Mouse (Mus musculus) limb, embryonic 14.5 days (tissue): ENCODE measurements around the gene Ucn2. TPM values are rescaled to one million over a fixed set of nuclear protein-coding genes. Genes with fewer than 3 reads are reported as not detected.

Experiments
- ATAC-seq: fragments of 200-750 bp; cut with Nextera tagmentation; 2 replicates; pipeline ENCODE4 v1.8.0; 2017; ENCODE audit warnings: low read depth, moderate number of reproducible peaks, moderate TSS enrichment; ENCODE audit not compliant: low FRiP score
- DNase-seq: peaks from one replicate; pipeline ENCODE4 v3.0.0-alpha.2; 2015; ENCODE audit warnings: low spot score
- H3K27ac ChIP-seq: fragments of 300-500 bp; sonication (generic); replicated peaks from 2 replicates; pipeline ENCODE4 v1.5.1; 2014; ENCODE audit warnings: low read depth, mild to moderate bottlenecking, low read length, moderate library complexity, mixed read lengths
- H3K27me3 ChIP-seq: fragments of 300-500 bp; sonication (generic); 2 replicates; pipeline ENCODE4 v1.6.1; 2014; ENCODE audit warnings: low read length, mixed read lengths; ENCODE audit not compliant: control insufficient read depth, insufficient read depth
- H3K36me3 ChIP-seq: fragments of 300-500 bp; sonication (generic); 2 replicates; pipeline ENCODE4 v1.6.1; 2014; ENCODE audit warnings: mild to moderate bottlenecking, low read length, moderate library complexity, mixed read lengths; ENCODE audit not compliant: control insufficient read depth, insufficient read depth
- H3K4me1 ChIP-seq: fragments of 300-500 bp; sonication (generic); 2 replicates; pipeline ENCODE4 v1.6.1; 2014; ENCODE audit warnings: antibody characterized with exemption, low read length, mixed read lengths; ENCODE audit not compliant: control insufficient read depth, insufficient read depth
- H3K4me2 ChIP-seq: fragments of 300-500 bp; sonication (generic); replicated peaks from 2 replicates; pipeline ENCODE4 v1.6.1; 2014; ENCODE audit warnings: low read depth, mild to moderate bottlenecking, low read length, moderate library complexity; ENCODE audit not compliant: severe bottlenecking
- H3K4me3 ChIP-seq: fragments of 300-500 bp; sonication (generic); replicated peaks from 2 replicates; pipeline ENCODE4 v1.5.1; 2014; ENCODE audit warnings: low read length
- H3K9ac ChIP-seq: fragments of 300-500 bp; sonication (generic); 2 replicates; pipeline ENCODE4 v1.6.1; 2014; ENCODE audit warnings: mild to moderate bottlenecking, low read depth, low read length, moderate library complexity; ENCODE audit not compliant: severe bottlenecking
- H3K9me3 ChIP-seq: fragments of 300-500 bp; sonication (generic); 2 replicates; pipeline ENCODE4 v1.6.1; 2016; ENCODE audit warnings: low read length; ENCODE audit not compliant: control insufficient read depth
- POLR2A ChIP-seq: fragments of 200-500 bp; IDR thresholded peaks from 2 replicates; pipeline ENCODE4 v1.8.0; 2012; ENCODE audit warnings: inconsistent platforms, mild to moderate bottlenecking, moderate library complexity, borderline replicate concordance; ENCODE audit not compliant: insufficient read depth, insufficient read length; ENCODE audit errors: extremely low read depth
- WGBS: fragments of 180-500 bp; shearing (Covaris S2); extraction: QIAGEN DNeasy Blood & Tissue Kit; methylation state at CpG from one replicate; pipeline ENCODE4 v1.1.7; 2014; 5-methylcytosine and 5-hydroxymethylcytosine counted together
- microRNA counts: library from miRNA; unstranded; fragments of <30 nt; microRNA quantifications from one replicate; lab custom pipeline; 2016
- microRNA-seq: library from miRNA; unstranded; fragments of <30 nt; microRNA quantifications from one replicate; pipeline ENCODE4, GENCODE M21; 2016
- polyA plus RNA-seq, 2 experiments: library from polyadenylated mRNA; depleted of rRNA in 1 of 2; stranded (reverse) in 1 of 2; unstranded in 1 of 2; fragments of >200 nt; fragmentation: Nextera tagmentation in 1 of 2; extraction: Ambion mirVana in 1 of 2; gene quantifications; 2 replicates each; pipeline versions ENCODE4 v1.2.1 to v1.2.3; 2012 to 2014

Gene Ucn2
- polyA plus RNA-seq, 2 experiments = 1.0 to 6.2 TPM

- H3K27ac ChIP-seq = no peak overlapping the region
- H3K4me2 ChIP-seq = no peak overlapping the region
- no peaks in the 10 kb centered on the region for H3K9me3 ChIP-seq
- TF ChIP-seq POLR2A = no peak
- no peak for DNase-seq
- no peaks in the 10 kb centered on the region for H3K4me1 ChIP-seq
- ATAC-seq = no peak
- no peak overlapping the region for H3K4me3 ChIP-seq
- no peaks in the 10 kb centered on the region for H3K36me3 ChIP-seq
- H3K9ac ChIP-seq = no peak overlapping the region
- no peaks in the 10 kb centered on the region for H3K27me3 ChIP-seq
- 87% methylated on average over 6 of the region's 6 CpGs for WGBS
Observed at GRCm38 (mm10) chr9:109032435-109032834, 46.6 kb downstream of the Ucn2 start.

MicroRNAs encoded within 50 kb of the gene (microRNA counts, 519-probe panel; counts per million panel counts)
- not detected for microRNA mmu-miR-711 (lab: Ali Mortazavi, UCI)

Small RNA genes within 50 kb of the gene (microRNA-seq; reads per million reads assigned to microRNA genes)
- not detected for gene Mir711

Other genes starting within 250 kb of the Ucn2 start
- 265 and 285 TPM in 2 replicates for gene Ip6k2, start 202.2 kb upstream of the Ucn2 start, polyA plus RNA-seq (2012; rRNA removed)
- 119 and 126 TPM in 2 replicates for gene Ip6k2, start 202.2 kb upstream of the Ucn2 start, polyA plus RNA-seq (2014; fragmentation: Nextera tagmentation; extraction: Ambion mirVana)
- 24.0 and 30.1 TPM in 2 replicates for gene Nckipsd, start 177.6 kb upstream of the Ucn2 start, polyA plus RNA-seq (2012; rRNA removed)
- 14.0 and 17.2 TPM in 2 replicates for gene Nckipsd, start 177.6 kb upstream of the Ucn2 start, polyA plus RNA-seq (2014; fragmentation: Nextera tagmentation; extraction: Ambion mirVana)
- gene Celsr3, start 159.7 kb upstream of the Ucn2 start, polyA plus RNA-seq (2012; rRNA removed) = 0.36 and 0.37 TPM in 2 replicates
- gene Celsr3, start 159.7 kb upstream of the Ucn2 start, polyA plus RNA-seq (2014; fragmentation: Nextera tagmentation; extraction: Ambion mirVana) = 0.07 and 0.12 TPM in 2 replicates
- gene Slc26a6, start 132.7 kb upstream of the Ucn2 start, polyA plus RNA-seq (2012; rRNA removed) = 28.8 and 35.8 TPM in 2 replicates
- 14.5 and 21.5 TPM in 2 replicates for gene Slc26a6, start 132.7 kb upstream of the Ucn2 start, polyA plus RNA-seq (2014; fragmentation: Nextera tagmentation; extraction: Ambion mirVana)
- gene Tmem89, start 71.4 kb upstream of the Ucn2 start, polyA plus RNA-seq (2012; rRNA removed) = 0.24 and 0.44 TPM in 2 replicates
- 0.22 TPM in 1 of 2 replicates, not detected in the other for gene Tmem89, start 71.4 kb upstream of the Ucn2 start, polyA plus RNA-seq (2014; fragmentation: Nextera tagmentation; extraction: Ambion mirVana)
- gene Uqcrc1, start 49.4 kb upstream of the Ucn2 start, polyA plus RNA-seq (2012; rRNA removed) = 347 and 412 TPM in 2 replicates
- 455 and 465 TPM in 2 replicates for gene Uqcrc1, start 49.4 kb upstream of the Ucn2 start, polyA plus RNA-seq (2014; fragmentation: Nextera tagmentation; extraction: Ambion mirVana)
- gene Col7a1, start 32.4 kb upstream of the Ucn2 start, polyA plus RNA-seq (2012; rRNA removed) = 44.6 and 49.9 TPM in 2 replicates
- 17.5 and 25.9 TPM in 2 replicates for gene Col7a1, start 32.4 kb upstream of the Ucn2 start, polyA plus RNA-seq (2014; fragmentation: Nextera tagmentation; extraction: Ambion mirVana)
- gene Pfkfb4, start 5.8 kb downstream of the Ucn2 start, polyA plus RNA-seq (2012; rRNA removed) = 14.5 and 19.6 TPM in 2 replicates
- 9.1 and 9.4 TPM in 2 replicates for gene Pfkfb4, start 5.8 kb downstream of the Ucn2 start, polyA plus RNA-seq (2014; fragmentation: Nextera tagmentation; extraction: Ambion mirVana)
- 150 and 245 TPM in 2 replicates for gene Shisa5, start 52.6 kb downstream of the Ucn2 start, polyA plus RNA-seq (2012; rRNA removed)
- gene Shisa5, start 52.6 kb downstream of the Ucn2 start, polyA plus RNA-seq (2014; fragmentation: Nextera tagmentation; extraction: Ambion mirVana) = 82.4 and 86.7 TPM in 2 replicates
- 33.5 and 50.8 TPM in 2 replicates for gene Trex1, start 73.7 kb downstream of the Ucn2 start, polyA plus RNA-seq (2012; rRNA removed)
- gene Trex1, start 73.7 kb downstream of the Ucn2 start, polyA plus RNA-seq (2014; fragmentation: Nextera tagmentation; extraction: Ambion mirVana) = 12.5 and 13.7 TPM in 2 replicates
- gene Atrip, start 88.1 kb downstream of the Ucn2 start, polyA plus RNA-seq (2012; rRNA removed) = 30.5 and 40.3 TPM in 2 replicates
- 22.2 and 25.1 TPM in 2 replicates for gene Atrip, start 88.1 kb downstream of the Ucn2 start, polyA plus RNA-seq (2014; fragmentation: Nextera tagmentation; extraction: Ambion mirVana)
- 9.0 and 9.1 TPM in 2 replicates for gene Ccdc51, start 96.5 kb downstream of the Ucn2 start, polyA plus RNA-seq (2012; rRNA removed)
- 13.5 and 15.3 TPM in 2 replicates for gene Ccdc51, start 96.5 kb downstream of the Ucn2 start, polyA plus RNA-seq (2014; fragmentation: Nextera tagmentation; extraction: Ambion mirVana)
- gene Tma7, start 96.6 kb downstream of the Ucn2 start, polyA plus RNA-seq (2012; rRNA removed) = 122 and 191 TPM in 2 replicates
- gene Tma7, start 96.6 kb downstream of the Ucn2 start, polyA plus RNA-seq (2014; fragmentation: Nextera tagmentation; extraction: Ambion mirVana) = 658 and 664 TPM in 2 replicates
- 31.0 and 36.8 TPM in 2 replicates for gene Plxnb1, start 109.4 kb downstream of the Ucn2 start, polyA plus RNA-seq (2012; rRNA removed)
- 8.2 and 10.0 TPM in 2 replicates for gene Plxnb1, start 109.4 kb downstream of the Ucn2 start, polyA plus RNA-seq (2014; fragmentation: Nextera tagmentation; extraction: Ambion mirVana)
- gene Fbxw21, start 176.0 kb downstream of the Ucn2 start, polyA plus RNA-seq (2012; rRNA removed) = not detected in 2 replicates
- gene Fbxw21, start 176.0 kb downstream of the Ucn2 start, polyA plus RNA-seq (2014; fragmentation: Nextera tagmentation; extraction: Ambion mirVana) = not detected in 2 replicates
- gene Fbxw13, start 210.0 kb downstream of the Ucn2 start, polyA plus RNA-seq (2012; rRNA removed) = not detected in 2 replicates
- not detected in 2 replicates for gene Fbxw13, start 210.0 kb downstream of the Ucn2 start, polyA plus RNA-seq (2014; fragmentation: Nextera tagmentation; extraction: Ambion mirVana)
- not detected in 2 replicates for gene Fbxw20, start 248.7 kb downstream of the Ucn2 start, polyA plus RNA-seq (2012; rRNA removed)
- gene Fbxw20, start 248.7 kb downstream of the Ucn2 start, polyA plus RNA-seq (2014; fragmentation: Nextera tagmentation; extraction: Ambion mirVana) = not detected in 2 replicates